Mouse (Mus musculus) adrenal gland, adult 8-10 months (tissue): ENCODE measurements at regions not wholly inside any gene's neighbourhood (a gene's known extent, or its start where the extent isn't known, plus 50 kb on each side); places are given as distances from the start of the nearest gene placed in this dataset.
"Not testable (repeated sequence)": the region's sequence is repeated elsewhere in the genome, so short reads cannot be mapped to it uniquely, and the experiment has no call there.

Experiments
- DNase-seq: peaks from one replicate; pipeline ENCODE4 v3.0.0; 2022

DNA sequence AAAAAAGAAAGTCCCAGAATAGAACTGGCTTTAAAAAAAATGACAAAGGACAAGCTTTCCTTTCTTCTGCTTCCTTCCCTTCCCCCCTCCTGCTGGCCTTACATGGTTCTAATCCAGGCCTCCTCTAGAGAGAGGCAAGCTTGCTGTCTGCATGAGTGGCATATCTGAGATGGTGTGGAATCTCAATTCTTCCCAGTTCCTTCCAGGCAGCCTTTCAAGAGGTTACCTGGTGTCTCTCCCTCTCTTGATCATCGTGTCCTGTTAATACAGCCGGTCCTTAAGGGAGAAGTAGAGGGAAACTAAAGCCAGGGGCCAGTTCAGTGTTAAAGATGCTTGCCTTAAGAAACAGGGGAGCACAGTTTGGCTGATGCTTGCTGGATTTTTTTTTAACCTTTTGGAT lies 607.1 kb upstream of the Clint1 start:
- DNase-seq: no peak

- no peak for DNase-seq
Measured at GRCm38 (mm10) chr11:45256019-45256418, 595.8 kb upstream of the Clint1 start.

- no peak for DNase-seq
Measured at GRCm38 (mm10) chr11:45262198-45262597, 589.7 kb upstream of the Clint1 start.

- DNase-seq: no peak
Measured at GRCm38 (mm10) chr11:45264001-45264400, 587.9 kb upstream of the Clint1 start.

- DNase-seq: no peak
Measured at GRCm38 (mm10) chr11:45265171-45265988, 586.5 kb upstream of the Clint1 start.

GRCm38 (mm10) chr11:45265989-45266302 lies 585.9 kb upstream of the Clint1 start:
- DNase-seq: no peak

GRCm38 (mm10) chr11:45269215-45269614 lies 582.6 kb upstream of the Clint1 start:
- no peak for DNase-seq

DNA sequence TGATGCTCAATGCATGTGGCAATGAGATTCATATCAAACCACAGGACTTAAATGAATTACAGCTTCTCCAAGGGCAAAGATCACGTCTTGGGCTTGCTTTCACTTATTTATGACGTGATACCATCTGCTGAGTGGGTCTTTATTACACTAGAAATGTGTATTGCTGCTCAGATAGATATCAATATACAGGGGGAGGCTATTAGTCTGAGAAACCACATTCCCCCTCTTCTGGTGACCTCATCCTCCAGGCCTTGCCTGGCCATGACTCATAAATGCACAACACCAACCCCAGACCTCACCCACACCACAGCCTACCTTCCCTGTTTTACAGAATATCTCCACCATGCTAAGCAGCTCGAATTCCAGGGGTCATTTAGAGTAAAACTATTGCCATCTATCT lies 580.6 kb upstream of the Clint1 start:
- DNase-seq: no peak

GRCm38 (mm10) chr11:45274446-45275119 lies 577.3 kb upstream of the Clint1 start:
- no peak for DNase-seq

- no peak for DNase-seq
Measured at GRCm38 (mm10) chr11:45275170-45275569, 576.7 kb upstream of the Clint1 start.

DNA sequence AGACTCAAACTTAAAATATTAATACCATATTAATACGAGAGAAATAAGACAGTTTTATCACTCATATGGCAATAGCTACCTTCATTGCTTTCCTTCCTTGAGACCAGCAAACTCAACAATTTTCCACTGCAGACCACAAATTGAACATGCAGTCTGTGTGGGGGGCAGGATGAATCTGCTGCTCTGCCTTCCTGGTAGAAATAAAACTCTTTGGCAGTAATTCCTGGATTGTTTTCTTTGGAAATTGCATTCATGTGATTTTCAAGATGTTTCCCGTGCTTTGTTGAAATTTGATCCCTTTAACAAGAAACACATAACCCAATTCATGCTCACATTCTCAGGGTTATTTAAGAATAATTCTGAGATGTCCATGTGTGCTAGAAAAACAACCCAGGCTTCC lies 555.1 kb upstream of the Clint1 start:
- no peak for DNase-seq

DNA sequence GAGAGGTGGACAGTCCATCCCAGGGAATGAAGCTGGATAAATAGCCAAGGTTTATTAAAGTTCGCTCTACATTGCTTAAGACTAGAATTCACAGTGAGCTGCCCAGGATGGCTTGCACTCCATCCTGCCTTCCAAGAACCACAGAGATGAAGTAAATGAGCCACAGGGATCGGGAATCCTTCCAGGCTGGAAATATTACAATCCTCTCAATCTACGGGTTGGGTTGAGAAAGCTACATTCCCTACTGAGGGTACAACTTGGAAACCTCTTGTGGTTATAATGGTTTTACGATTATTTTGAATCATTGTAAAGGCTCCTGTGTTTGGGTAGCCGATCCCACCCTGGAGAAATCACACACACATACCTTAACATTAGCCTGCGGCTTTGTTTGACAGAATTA lies 539.9 kb upstream of the Clint1 start:
- DNase-seq: no peak

DNA sequence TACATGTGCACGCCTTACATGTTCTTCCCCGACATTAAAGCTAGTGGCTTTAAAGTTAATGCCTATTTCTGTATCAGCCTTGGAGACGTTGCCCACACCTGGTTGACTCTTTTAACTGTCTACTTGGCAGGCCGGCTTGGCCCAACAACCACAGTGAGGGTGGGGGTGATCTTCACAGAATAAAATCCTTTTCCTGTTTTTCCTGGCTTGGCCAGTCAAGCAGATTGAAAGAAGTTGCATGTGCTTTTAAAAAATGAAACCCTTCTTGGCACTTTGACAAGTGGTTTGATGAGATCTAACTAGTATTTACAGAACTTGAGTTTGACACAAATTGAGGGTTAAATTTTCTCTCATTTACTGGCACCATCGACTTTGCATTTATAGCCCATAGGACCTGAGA lies 528.1 kb upstream of the Clint1 start:
- no peak for DNase-seq

DNA sequence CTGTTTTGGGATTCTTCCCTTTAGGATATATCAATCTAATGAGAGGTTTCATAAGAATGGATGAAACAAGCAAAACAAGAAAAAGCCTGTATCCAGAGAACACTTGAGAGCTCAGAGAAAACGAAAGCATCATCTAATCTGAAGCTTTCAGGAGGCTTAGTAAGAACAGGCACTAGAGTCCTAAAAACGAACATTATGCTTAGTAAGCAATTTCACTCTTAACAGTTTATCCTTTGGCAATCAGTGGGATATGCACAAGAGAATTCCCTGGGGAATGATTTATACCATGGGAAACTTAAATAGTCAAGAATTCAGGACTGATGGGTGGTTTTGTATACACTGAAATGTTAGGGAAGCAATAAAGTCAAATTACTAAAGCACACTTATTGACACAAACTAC lies 521.5 kb upstream of the Clint1 start:
- DNase-seq: no peak

DNA sequence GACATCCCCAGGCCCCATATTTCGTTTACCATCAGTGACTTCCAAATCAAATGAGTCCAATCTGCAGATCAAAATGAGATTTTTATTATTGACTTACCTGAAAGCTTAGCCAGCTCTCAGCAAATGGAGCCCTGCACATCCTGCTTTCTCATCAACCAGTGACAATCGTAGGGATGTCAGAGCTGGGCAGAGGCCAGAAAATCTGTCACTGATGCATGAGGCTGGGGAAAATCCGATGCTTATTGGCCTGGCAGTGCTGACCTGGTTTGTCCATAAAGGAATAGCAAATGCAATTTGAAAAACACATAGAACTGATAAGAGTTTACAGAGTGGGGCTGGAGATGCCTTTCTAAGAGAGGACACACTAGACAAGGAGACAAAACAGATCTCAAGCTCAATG lies 518.1 kb upstream of the Clint1 start:
- DNase-seq: no peak

DNA sequence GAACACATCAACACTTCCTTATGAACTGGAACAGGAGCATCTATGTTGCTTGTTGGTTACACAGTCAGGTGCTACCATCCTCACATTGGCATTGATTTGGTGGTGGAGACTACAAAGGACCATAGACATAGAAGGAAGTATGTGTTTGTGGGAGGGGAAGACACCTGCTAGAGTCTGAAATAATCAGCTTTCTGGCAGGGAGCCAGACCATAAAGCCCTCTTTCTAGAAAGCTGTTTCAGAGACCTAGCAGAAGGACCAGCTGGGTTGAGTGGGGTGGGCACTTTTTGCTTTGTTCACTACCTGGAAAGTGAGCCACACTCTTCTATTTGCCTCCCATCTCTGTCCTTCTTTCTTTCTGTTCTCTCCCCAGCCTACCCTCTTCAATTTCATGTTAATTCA lies 502.5 kb upstream of the Clint1 start:
- DNase-seq: no peak

DNA sequence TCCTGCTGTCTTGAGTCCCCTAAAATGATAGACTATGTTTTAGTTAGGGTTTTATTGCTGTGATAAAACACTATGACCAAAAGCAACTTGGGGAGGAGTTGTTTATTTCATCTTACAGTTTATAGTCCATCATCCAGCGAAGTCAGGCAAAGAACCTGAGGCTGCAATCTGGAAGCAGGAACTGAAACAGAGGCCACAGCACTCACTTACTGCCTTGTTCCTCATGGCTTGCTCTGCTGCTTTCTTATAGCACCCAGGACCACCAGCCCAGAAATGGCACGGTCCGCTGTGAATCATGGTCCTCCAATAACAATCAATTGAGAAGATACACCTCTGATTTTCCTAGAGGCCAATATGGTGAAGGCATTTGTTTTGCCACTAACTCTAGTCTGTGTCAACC lies 486.5 kb upstream of the Clint1 start:
- no peak for DNase-seq

- no peak for DNase-seq
Measured at GRCm38 (mm10) chr11:45389243-45390146, 462.4 kb upstream of the Clint1 start.

DNA sequence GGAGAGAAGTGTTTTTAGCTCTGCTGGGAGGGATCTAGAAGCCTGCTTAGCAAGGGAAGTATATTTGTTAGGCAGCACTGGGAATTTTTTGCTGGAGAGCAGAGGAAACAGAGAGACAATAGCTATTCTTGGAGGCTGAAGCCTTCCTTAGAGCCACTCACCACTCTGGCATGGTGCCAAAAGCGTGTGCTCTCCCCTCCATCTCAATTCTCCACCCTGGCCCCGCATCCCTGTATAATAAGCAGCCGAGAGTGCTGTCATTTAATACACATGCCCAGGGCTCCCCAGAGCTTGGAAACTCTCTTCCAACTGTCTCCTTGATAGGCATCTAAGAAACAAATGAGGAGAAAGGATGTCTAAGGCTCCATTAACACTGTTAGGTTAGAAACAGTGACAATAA lies 455.8 kb upstream of the Clint1 start:
- no peak for DNase-seq

DNA sequence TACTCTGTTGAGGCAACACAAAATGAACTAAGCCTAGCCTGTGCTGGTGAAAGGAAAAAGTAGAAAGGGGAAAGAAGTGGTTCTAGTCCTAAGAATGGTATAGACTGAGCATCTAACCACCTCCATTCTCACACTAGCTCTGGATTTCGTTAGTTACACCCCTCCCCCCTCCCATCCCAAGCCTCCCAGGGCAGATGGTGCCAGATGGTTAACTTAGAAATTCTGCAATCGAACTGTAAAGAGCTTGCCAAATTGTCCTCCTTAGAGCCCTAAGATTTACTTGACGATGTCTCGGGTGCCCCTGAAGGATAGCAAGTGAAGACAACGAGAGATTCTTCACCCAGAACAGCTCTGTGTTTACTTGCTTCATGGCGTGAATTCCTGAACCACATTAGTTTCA lies 453.7 kb upstream of the Clint1 start:
- no peak for DNase-seq

GRCm38 (mm10) chr11:45404377-45405029 lies 447.3 kb upstream of the Clint1 start:
- DNase-seq: no peak

GRCm38 (mm10) chr11:45424066-45424465 lies 427.8 kb upstream of the Clint1 start:
- DNase-seq: not testable (repeated sequence)
